Mouse (Mus musculus): ENCODE measurements at regions not wholly inside any gene's neighbourhood (a gene's known extent, or its start where the extent isn't known, plus 50 kb on each side); places are given as distances from the start of the nearest gene placed in this dataset.

GRCm38 (mm10) chr6:88989617-88990299, 87.7 kb downstream of the Tpra1 start:
- TF ChIP-seq CTCF (IDR thresholded peaks at IDR 0.05; ENCODE audit: extremely low read depth, insufficient read depth, low read length) (no peak), POLR2A (IDR thresholded peaks at IDR 0.05; ENCODE audit: extremely low read depth, insufficient read depth, low read length) (no peak)

All from cortical plate, adult 2 months (tissue).